Mouse (Mus musculus) embryonic fibroblast, embryonic 13.5 days (primary cell): ENCODE data around the gene Pld5.

ENCODE experiments used
- CTCF ChIP-seq: IDR thresholded peaks from 2 replicates; pipeline ENCODE4 v1.5.1; 2011; ENCODE audit warnings: mild to moderate bottlenecking, control low read depth, low read length, moderate library complexity, borderline replicate concordance; ENCODE audit not compliant: insufficient read depth
- POLR2A ChIP-seq: IDR thresholded peaks from 2 replicates; pipeline ENCODE4 v1.6.1; 2011; ENCODE audit warnings: low read depth, mild to moderate bottlenecking, control low read depth, low read length, moderate library complexity

- no peak for TF ChIP-seq CTCF
- no peak for TF ChIP-seq POLR2A
These were observed 198.3 kb downstream of the Pld5 start for GRCm38 (mm10) chr1:176076799-176077198.
